Mouse (Mus musculus) thymus, adult 2 months (tissue): ENCODE results near the gene Tas2r119. TPM values are rescaled to one million over a fixed set of nuclear protein-coding genes. Genes with fewer than 3 reads are reported as not detected.
"Not testable (repeated sequence)": the region's sequence is repeated elsewhere in the genome, so short reads cannot be mapped to it uniquely, and the experiment has no call there.

ENCODE experiments used
- DNase-seq: peaks from one replicate; pipeline ENCODE4 v3.0.0; 2021
- H3K27ac ChIP-seq: fragments of 200-500 bp; 2 replicates; pipeline ENCODE4 v1.5.1; 2012; ENCODE audit warnings: low read length, control low read depth; ENCODE audit not compliant: control insufficient read depth, insufficient read depth
- H3K27me3 ChIP-seq: fragments of 200-500 bp; 2 replicates; pipeline ENCODE4 v1.6.1; 2012; ENCODE audit warnings: mild to moderate bottlenecking, low read length, moderate library complexity, mixed read lengths; ENCODE audit not compliant: control insufficient read depth, insufficient read depth
- H3K36me3 ChIP-seq: fragments of 200-500 bp; 2 replicates; pipeline ENCODE4 v1.6.1; 2012; ENCODE audit warnings: mild to moderate bottlenecking, low read length, moderate library complexity; ENCODE audit not compliant: control insufficient read depth, insufficient read depth
- H3K4me1 ChIP-seq: fragments of 200-500 bp; replicated peaks from 2 replicates; pipeline ENCODE4 v1.6.1; 2012; ENCODE audit warnings: low read length; ENCODE audit not compliant: control insufficient read depth, insufficient read depth
- H3K4me3 ChIP-seq: fragments of 200-500 bp; 2 replicates; pipeline ENCODE4 v1.5.1; 2012; ENCODE audit warnings: mild to moderate bottlenecking, low read length, control low read depth, moderate library complexity; ENCODE audit not compliant: control insufficient read depth, insufficient read depth
- CTCF ChIP-seq: fragments of 200-500 bp; IDR thresholded peaks from 2 replicates; pipeline ENCODE4 v1.5.1; 2012; ENCODE audit warnings: mild to moderate bottlenecking, control low read depth, low read length, moderate library complexity, borderline replicate concordance; ENCODE audit not compliant: control insufficient read depth, poor library complexity, insufficient read depth; ENCODE audit errors: extremely low read depth
- POLR2A ChIP-seq: fragments of 200-500 bp; IDR thresholded peaks from 2 replicates; pipeline ENCODE4 v1.6.1; 2012; ENCODE audit warnings: mild to moderate bottlenecking, low read length, control low read depth, moderate library complexity; ENCODE audit not compliant: control insufficient read depth, poor library complexity, insufficient read depth; ENCODE audit errors: extremely low read depth
- WGBS: fragments of 180-500 bp; shearing (Covaris S2); methylation state at CpG from one replicate; pipeline ENCODE4 v1.1.7; 2018; 5-methylcytosine and 5-hydroxymethylcytosine counted together
- polyA plus RNA-seq: library from polyadenylated mRNA; depleted of rRNA; stranded (reverse); fragments of >200 nt; gene quantifications from 2 replicates; pipeline ENCODE4 v1.2.3, GENCODE M21; 2012; rRNA removed

Gene Tas2r119
- polyA plus RNA-seq, 1 experiment = not detected

- no peak for DNase-seq
- no peak overlapping the region for H3K4me3 ChIP-seq
- no peak overlapping the region for H3K27ac ChIP-seq
- H3K36me3 ChIP-seq = no peaks in the 10 kb centered on the region
- WGBS = 91% methylated on average over 10 of the region's 10 CpGs
- no peak for TF ChIP-seq POLR2A
- TF ChIP-seq CTCF = no peak
- H3K27me3 ChIP-seq = no peaks in the 10 kb centered on the region
- H3K4me1 ChIP-seq = no peaks in the 10 kb centered on the region
Observed at GRCm38 (mm10) chr15:32204908-32205307, 27.8 kb downstream of the Tas2r119 start.

GRCm38 (mm10) chr15:32214687-32215086 lies 37.6 kb downstream of the Tas2r119 start:
- not testable (repeated sequence) for H3K4me3 ChIP-seq, H3K36me3 ChIP-seq, H3K27ac ChIP-seq, DNase-seq, H3K4me1 ChIP-seq, H3K27me3 ChIP-seq
- WGBS = 52% methylated on average over 10 of the region's 10 CpGs

- Histone ChIP-seq H3K4me3 (no peak overlapping the region), H3K36me3 (no peaks in the 10 kb centered on the region), H3K27ac (no peak overlapping the region), H3K27me3 (no peaks in the 10 kb centered on the region), H3K4me1 (no peaks in the 10 kb centered on the region)
- WGBS = 91% methylated on average over 7 of the region's 7 CpGs
- TF ChIP-seq CTCF (no peak), POLR2A (no peak)
- no peak for DNase-seq
Observed at GRCm38 (mm10) chr15:32223028-32223427, 45.9 kb downstream of the Tas2r119 start.

GRCm38 (mm10) chr15:32225394-32225793 lies 48.3 kb downstream of the Tas2r119 start:
- no peak overlapping the region for H3K4me3 ChIP-seq
- no peak for DNase-seq
- H3K4me1 ChIP-seq = no peaks in the 10 kb centered on the region
- TF ChIP-seq CTCF (no peak), POLR2A (no peak)
- no peak overlapping the region for H3K27ac ChIP-seq
- WGBS = 93% methylated on average over 3 of the region's 3 CpGs
- H3K27me3 ChIP-seq = no peaks in the 10 kb centered on the region
- no peaks in the 10 kb centered on the region for H3K36me3 ChIP-seq

GRCm38 (mm10) chr15:32226381-32226780 lies 49.3 kb downstream of the Tas2r119 start:
- TF ChIP-seq CTCF (no peak), POLR2A (no peak)
- Histone ChIP-seq H3K36me3 (no peaks in the 10 kb centered on the region), H3K27ac (no peak overlapping the region), H3K27me3 (no peaks in the 10 kb centered on the region), H3K4me3 (no peak overlapping the region), H3K4me1 (no peaks in the 10 kb centered on the region)
- DNase-seq = no peak
- WGBS = 91% methylated on average over 6 of the region's 6 CpGs

GRCm38 (mm10) chr15:32226888-32227395 lies 49.9 kb downstream of the Tas2r119 start:
- Histone ChIP-seq H3K27me3 (no peaks in the 10 kb centered on the region), H3K36me3 (no peaks in the 10 kb centered on the region), H3K27ac (no peak overlapping the region), H3K4me1 (no peaks in the 10 kb centered on the region), H3K4me3 (no peak overlapping the region)
- DNase-seq = no peak
- WGBS = 97% methylated on average over 7 of the region's 7 CpGs
- TF ChIP-seq POLR2A = no peak
- no peak for TF ChIP-seq CTCF

Other genes with a start within 250 kb of the Tas2r119 start
- gene Sema5a, start 67.5 kb downstream of the Tas2r119 start, polyA plus RNA-seq = 1.1 and 1.3 TPM in 2 replicates